Mouse (Mus musculus): ENCODE measurements around the gene Eps8. TPM values are rescaled to one million over a fixed set of nuclear protein-coding genes. Genes with fewer than 3 reads are reported as not detected.

Eps8 gene
- polyA plus RNA-seq, 1 experiment from 2014 or later = 9.4 TPM

DNA sequence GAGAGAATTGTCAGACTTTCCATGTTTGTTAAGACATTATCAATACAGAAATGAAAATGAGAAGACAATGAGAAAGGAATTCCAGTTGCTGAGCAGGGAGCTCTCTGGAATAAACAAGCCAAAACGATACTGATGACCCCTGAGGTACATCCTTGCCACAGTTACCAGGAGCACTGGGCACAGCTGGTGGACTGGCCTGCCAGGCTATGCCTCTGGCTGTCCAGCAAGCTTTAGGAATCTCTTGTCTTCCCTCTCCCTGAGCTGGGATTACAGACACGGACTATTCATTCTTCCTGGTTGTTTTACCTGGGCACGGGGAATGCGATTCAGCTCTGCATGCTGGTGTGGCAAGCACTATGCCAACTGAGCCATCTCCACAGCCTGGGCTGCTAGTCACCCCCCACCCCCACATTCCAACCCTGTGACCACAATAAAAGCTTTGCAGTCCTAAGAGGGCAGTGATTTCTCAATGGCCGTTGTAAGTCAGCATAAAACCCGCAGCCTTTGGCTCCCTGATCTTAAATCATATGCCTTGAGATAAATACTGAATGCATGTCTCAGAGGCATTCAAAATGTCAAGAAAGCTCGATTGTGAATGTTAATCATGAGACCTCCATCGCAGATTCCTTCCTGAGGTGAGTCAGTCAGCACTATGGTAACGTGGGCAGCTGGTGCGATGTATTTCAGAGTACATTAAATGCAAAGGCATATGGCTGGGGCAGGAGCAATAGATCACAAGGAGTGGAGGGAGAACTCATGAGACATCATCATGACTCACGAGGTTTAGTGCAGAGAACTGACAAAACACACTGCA, 134.9 kb downstream of the Eps8 start:
- Histone ChIP-seq H3K9me3 (ENCODE audit: control insufficient read depth, low read length) (no peaks in the 10 kb centered on the region), H3K9ac (ENCODE audit: low read depth, low read length) (no peak overlapping the region), H3K4me2 (replicated peaks; ENCODE audit: low read depth, low read length) (no peak overlapping the region), H3K4me3 (ENCODE audit: low read depth, low read length) (no peak overlapping the region), H3K27ac (ENCODE audit: low read depth, low read length) (no peak overlapping the region), H3K36me3 (ENCODE audit: control insufficient read depth, insufficient read depth, low read length) (no peaks in the 10 kb centered on the region), H3K4me1 (replicated peaks; ENCODE audit: control insufficient read depth, insufficient read depth, low read length) (no peaks in the 10 kb centered on the region), H3K27me3 (ENCODE audit: control insufficient read depth, insufficient read depth, low read length) (no peaks in the 10 kb centered on the region)
- ATAC-seq (ENCODE audit: low FRiP score) (no peak), DNase-seq (ENCODE audit: low spot score) (no peak)
- WGBS = 75% methylated on average over 11 of the region's 11 CpGs

DNA sequence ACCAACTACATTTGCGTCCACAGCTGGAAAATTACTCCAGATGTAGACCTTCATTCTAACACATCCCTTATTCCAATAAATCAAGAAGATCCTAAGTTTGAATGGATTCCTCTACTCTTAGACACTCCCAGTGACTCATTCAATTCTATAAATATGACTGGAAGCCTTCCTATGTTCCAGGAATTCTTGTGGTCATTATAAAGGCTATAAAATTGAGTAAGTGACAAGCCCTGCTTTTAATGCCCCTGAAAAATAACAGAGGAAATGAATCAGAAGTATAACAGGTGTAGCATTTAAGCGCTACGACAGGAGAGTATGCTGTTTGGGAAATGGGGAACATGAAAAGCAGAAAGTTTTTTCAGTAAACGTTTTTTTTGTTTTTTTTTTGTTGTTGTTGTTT, 139.8 kb downstream of the Eps8 start:
- no peak overlapping the region for H3K4me2 ChIP-seq (replicated peaks; ENCODE audit: low read depth, low read length)
- no peaks in the 10 kb centered on the region for H3K36me3 ChIP-seq (ENCODE audit: control insufficient read depth, insufficient read depth, low read length)
- H3K27ac ChIP-seq (ENCODE audit: low read depth, low read length) = no peak overlapping the region
- 84% methylated on average over 4 of the region's 4 CpGs for WGBS
- no peaks in the 10 kb centered on the region for H3K9me3 ChIP-seq (ENCODE audit: control insufficient read depth, low read length)
- H3K4me3 ChIP-seq (ENCODE audit: low read depth, low read length) = no peak overlapping the region
- H3K4me1 ChIP-seq (replicated peaks; ENCODE audit: control insufficient read depth, insufficient read depth, low read length) = no peaks in the 10 kb centered on the region
- DNase-seq (ENCODE audit: low spot score) (no peak), ATAC-seq (ENCODE audit: low FRiP score) (no peak)
- no peak overlapping the region for H3K9ac ChIP-seq (ENCODE audit: low read depth, low read length)
- no peaks in the 10 kb centered on the region for H3K27me3 ChIP-seq (ENCODE audit: control insufficient read depth, insufficient read depth, low read length)

DNA sequence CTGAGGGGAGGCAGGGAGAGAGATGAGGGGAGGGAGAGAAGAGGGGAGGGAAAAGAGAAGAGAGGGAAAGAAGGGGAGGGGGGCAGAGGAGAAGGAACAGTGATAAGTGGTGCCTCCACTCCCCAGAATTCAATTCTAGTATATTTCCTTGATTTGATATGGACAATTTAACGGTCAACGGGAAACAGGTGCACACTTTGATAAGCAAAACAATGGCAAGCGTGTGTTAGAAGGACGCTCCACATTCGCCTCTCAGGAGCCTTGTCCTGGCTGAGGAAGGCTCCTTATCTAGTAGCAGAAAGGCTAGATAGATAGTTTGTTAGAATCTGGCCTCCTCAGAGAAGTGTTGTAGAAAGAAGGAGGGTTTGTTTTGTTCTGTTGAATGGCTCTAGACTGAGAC, 141.9 kb downstream of the Eps8 start:
- no peak overlapping the region for H3K4me3 ChIP-seq (ENCODE audit: low read depth, low read length)
- no peak overlapping the region for H3K9ac ChIP-seq (ENCODE audit: low read depth, low read length)
- H3K4me2 ChIP-seq (replicated peaks; ENCODE audit: low read depth, low read length) = no peak overlapping the region
- ATAC-seq (ENCODE audit: low FRiP score) (no peak), DNase-seq (ENCODE audit: low spot score) (no peak)
- no peak overlapping the region for H3K27ac ChIP-seq (ENCODE audit: low read depth, low read length)
- no peaks in the 10 kb centered on the region for H3K27me3 ChIP-seq (ENCODE audit: control insufficient read depth, insufficient read depth, low read length)
- H3K36me3 ChIP-seq (ENCODE audit: control insufficient read depth, insufficient read depth, low read length) = no peaks in the 10 kb centered on the region
- no peaks in the 10 kb centered on the region for H3K9me3 ChIP-seq (ENCODE audit: control insufficient read depth, low read length)
- WGBS = 91% methylated on average over 5 of the region's 5 CpGs
- no peaks in the 10 kb centered on the region for H3K4me1 ChIP-seq (replicated peaks; ENCODE audit: control insufficient read depth, insufficient read depth, low read length)

DNA sequence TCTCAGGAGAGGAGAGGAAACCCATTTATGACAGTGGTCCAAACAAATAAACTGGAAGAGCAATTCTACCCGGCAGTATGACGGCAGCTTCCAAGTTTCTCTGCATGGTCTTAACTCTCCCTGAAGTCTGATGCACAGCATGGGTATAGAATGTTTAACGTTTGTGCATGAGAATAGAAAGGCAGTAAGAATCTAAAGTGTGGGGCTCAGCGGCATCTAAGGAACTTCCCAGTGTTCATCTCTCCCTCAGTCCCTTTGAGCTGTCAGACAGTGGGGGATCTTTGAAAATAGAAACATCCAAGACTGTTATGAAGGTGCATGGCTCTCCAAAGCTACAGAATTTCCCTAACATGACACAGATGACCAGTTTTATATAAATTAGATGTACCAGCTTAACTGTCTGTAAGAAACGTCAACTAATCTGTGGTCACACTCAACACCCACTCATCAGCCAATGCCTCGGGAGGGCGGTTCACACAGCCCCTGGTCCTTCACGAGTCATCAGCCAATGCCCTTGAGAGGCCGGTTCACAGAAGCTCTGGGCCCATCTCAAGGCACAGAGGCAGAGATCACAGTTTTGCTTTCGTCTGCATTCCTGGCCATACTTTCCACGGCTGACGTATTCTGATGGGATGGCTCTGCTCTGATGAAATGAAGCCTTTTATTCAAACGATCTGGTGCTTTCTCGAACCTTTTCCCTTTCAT, 145.2 kb downstream of the Eps8 start:
- Histone ChIP-seq H3K27ac (ENCODE audit: low read depth, low read length) (no peak overlapping the region), H3K9ac (ENCODE audit: low read depth, low read length) (no peak overlapping the region), H3K4me2 (replicated peaks; ENCODE audit: low read depth, low read length) (no peak overlapping the region), H3K27me3 (ENCODE audit: control insufficient read depth, insufficient read depth, low read length) (no peaks in the 10 kb centered on the region), H3K4me1 (replicated peaks; ENCODE audit: control insufficient read depth, insufficient read depth, low read length) (no peaks in the 10 kb centered on the region), H3K4me3 (ENCODE audit: low read depth, low read length) (no peak overlapping the region), H3K36me3 (ENCODE audit: control insufficient read depth, insufficient read depth, low read length) (no peaks in the 10 kb centered on the region), H3K9me3 (ENCODE audit: control insufficient read depth, low read length) (no peaks in the 10 kb centered on the region)
- 87% methylated on average over 14 of the region's 14 CpGs for WGBS
- ATAC-seq (ENCODE audit: low FRiP score) = no peak
- DNase-seq (ENCODE audit: low spot score) = no peak

DNA sequence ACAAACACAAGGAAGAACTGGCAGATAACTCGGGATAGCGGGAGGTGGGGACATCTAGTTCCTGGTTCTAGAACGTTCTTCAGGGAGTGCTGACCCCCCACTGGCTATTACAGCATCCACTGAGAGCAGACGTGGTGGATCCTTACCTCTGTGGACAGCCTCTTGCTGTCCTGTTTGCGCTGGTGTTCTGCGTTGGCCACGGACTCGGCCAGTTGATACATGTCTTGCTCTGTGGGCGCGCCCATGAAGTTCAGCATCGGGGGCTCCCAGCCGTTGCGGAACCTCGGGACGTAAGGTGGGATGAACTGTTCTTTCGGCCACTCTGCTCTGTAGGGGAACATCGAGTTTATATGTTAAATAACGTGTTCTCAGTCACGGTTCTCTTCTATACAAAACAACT, 145.7 kb downstream of the Eps8 start:
- Histone ChIP-seq H3K4me1 (replicated peaks; ENCODE audit: control insufficient read depth, insufficient read depth, low read length) (no peaks in the 10 kb centered on the region), H3K9ac (ENCODE audit: low read depth, low read length) (no peak overlapping the region), H3K27ac (ENCODE audit: low read depth, low read length) (no peak overlapping the region), H3K4me2 (replicated peaks; ENCODE audit: low read depth, low read length) (no peak overlapping the region), H3K36me3 (ENCODE audit: control insufficient read depth, insufficient read depth, low read length) (no peaks in the 10 kb centered on the region), H3K27me3 (ENCODE audit: control insufficient read depth, insufficient read depth, low read length) (no peaks in the 10 kb centered on the region), H3K4me3 (ENCODE audit: low read depth, low read length) (no peak overlapping the region), H3K9me3 (ENCODE audit: control insufficient read depth, low read length) (no peaks in the 10 kb centered on the region)
- WGBS = 93% methylated on average over 19 of the region's 19 CpGs
- ATAC-seq (ENCODE audit: low FRiP score) (no peak), DNase-seq (ENCODE audit: low spot score) (no peak)

DNA sequence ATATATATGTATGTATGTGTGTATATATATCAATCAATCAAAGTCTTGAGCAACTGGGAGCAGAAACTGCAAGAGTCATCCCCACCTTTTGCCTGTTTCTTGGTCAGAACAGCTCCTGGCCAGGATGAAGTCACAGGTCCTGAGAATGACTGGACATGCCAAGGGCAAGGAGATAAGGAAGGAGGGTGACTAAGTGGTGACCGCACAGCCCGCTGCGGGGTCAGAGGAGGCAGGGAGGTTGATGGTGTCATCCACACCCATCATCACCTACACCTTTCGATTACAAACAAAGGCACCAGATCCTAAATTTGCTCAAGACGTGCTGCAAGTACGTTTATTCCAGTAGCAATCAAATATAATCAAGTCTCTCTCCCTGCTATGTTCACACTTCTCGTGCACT, 148.1 kb downstream of the Eps8 start:
- Histone ChIP-seq H3K27me3 (ENCODE audit: control insufficient read depth, insufficient read depth, low read length) (no peaks in the 10 kb centered on the region), H3K9me3 (ENCODE audit: control insufficient read depth, low read length) (no peaks in the 10 kb centered on the region), H3K4me3 (ENCODE audit: low read depth, low read length) (no peak overlapping the region), H3K9ac (ENCODE audit: low read depth, low read length) (no peak overlapping the region), H3K4me2 (replicated peaks; ENCODE audit: low read depth, low read length) (no peak overlapping the region), H3K36me3 (ENCODE audit: control insufficient read depth, insufficient read depth, low read length) (no peaks in the 10 kb centered on the region), H3K4me1 (replicated peaks; ENCODE audit: control insufficient read depth, insufficient read depth, low read length) (no peaks in the 10 kb centered on the region), H3K27ac (ENCODE audit: low read depth, low read length) (no peak overlapping the region)
- ATAC-seq (ENCODE audit: low FRiP score) = no peak
- 93% methylated on average over 7 of the region's 7 CpGs for whole genome bisulfite sequencing
- no peak for DNase-seq (ENCODE audit: low spot score)

DNA sequence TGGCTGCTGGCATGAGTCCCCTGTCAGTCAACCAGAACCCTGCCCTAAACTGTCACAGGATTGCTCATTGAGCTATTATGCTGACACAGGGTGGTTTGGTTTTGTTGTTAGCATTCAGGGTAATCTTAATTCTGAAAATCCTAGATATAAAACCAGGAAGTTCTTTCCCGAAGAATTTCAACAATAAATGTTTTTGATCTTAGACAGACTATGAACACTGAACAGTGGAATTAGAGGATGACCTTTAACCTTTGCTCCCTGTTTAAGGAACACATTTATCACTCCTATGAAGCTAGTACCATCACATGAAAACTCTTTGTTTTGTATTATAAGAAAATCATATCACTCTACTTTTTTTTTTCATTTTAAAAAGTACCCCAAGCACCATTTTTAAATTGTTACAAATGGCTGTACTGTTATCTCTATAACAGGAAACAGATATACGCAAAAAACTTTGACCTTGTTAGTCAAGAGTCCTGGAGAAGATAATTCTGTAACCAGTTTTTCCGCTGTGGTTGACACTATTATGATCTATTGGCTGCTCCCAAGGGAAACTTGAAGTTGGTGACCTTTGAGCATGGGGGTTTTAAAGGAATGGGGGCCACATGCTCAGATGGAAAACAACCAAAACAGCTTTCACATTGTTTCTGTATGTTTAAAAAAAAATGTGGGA, 149.0 kb downstream of the Eps8 start:
- ATAC-seq (ENCODE audit: low FRiP score) (no peak), DNase-seq (ENCODE audit: low spot score) (no peak)
- H3K36me3 ChIP-seq (ENCODE audit: control insufficient read depth, insufficient read depth, low read length) = no peaks in the 10 kb centered on the region
- no peaks in the 10 kb centered on the region for H3K27me3 ChIP-seq (ENCODE audit: control insufficient read depth, insufficient read depth, low read length)
- H3K4me1 ChIP-seq (replicated peaks; ENCODE audit: control insufficient read depth, insufficient read depth, low read length) = no peaks in the 10 kb centered on the region
- H3K4me2 ChIP-seq (replicated peaks; ENCODE audit: low read depth, low read length) = no peak overlapping the region
- H3K9ac ChIP-seq (ENCODE audit: low read depth, low read length) = no peak overlapping the region
- no peak overlapping the region for H3K27ac ChIP-seq (ENCODE audit: low read depth, low read length)
- no peak overlapping the region for H3K4me3 ChIP-seq (ENCODE audit: low read depth, low read length)
- WGBS = 84% methylated on average over 3 of the region's 3 CpGs
- no peaks in the 10 kb centered on the region for H3K9me3 ChIP-seq (ENCODE audit: control insufficient read depth, low read length)

DNA sequence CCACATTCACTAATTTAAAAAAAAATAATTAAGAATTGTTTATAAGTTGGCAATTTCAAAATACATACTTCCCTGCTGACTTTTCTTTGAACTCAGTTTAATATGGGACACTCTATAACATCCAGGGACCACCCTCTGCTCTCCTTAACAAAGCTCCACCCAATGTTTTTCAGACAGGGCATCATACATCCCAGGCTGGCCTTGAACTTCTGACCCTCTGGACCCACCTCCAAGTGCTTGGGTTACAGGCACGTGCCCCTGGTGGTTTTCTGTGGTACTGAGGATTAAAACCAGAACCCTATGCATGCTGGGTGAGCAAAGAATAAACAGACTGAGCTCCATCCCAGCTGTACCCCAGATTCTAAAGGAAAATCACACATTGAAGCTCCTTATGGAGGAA, 150.6 kb downstream of the Eps8 start:
- WGBS = 42% methylated on average over 1 of the region's 1 CpGs
- H3K4me1 ChIP-seq (replicated peaks; ENCODE audit: control insufficient read depth, insufficient read depth, low read length) = no peaks in the 10 kb centered on the region
- H3K4me3 ChIP-seq (ENCODE audit: low read depth, low read length) = no peak overlapping the region
- no peak overlapping the region for H3K9ac ChIP-seq (ENCODE audit: low read depth, low read length)
- no peak overlapping the region for H3K4me2 ChIP-seq (replicated peaks; ENCODE audit: low read depth, low read length)
- no peaks in the 10 kb centered on the region for H3K36me3 ChIP-seq (ENCODE audit: control insufficient read depth, insufficient read depth, low read length)
- H3K27me3 ChIP-seq (ENCODE audit: control insufficient read depth, insufficient read depth, low read length) = no peaks in the 10 kb centered on the region
- DNase-seq (ENCODE audit: low spot score) (no peak), ATAC-seq (ENCODE audit: low FRiP score) (no peak)
- no peaks in the 10 kb centered on the region for H3K9me3 ChIP-seq (ENCODE audit: control insufficient read depth, low read length)
- H3K27ac ChIP-seq (ENCODE audit: low read depth, low read length) = no peak overlapping the region
